Mouse (Mus musculus): ENCODE data around the gene Cd59b.

Gene Cd59b

DNA sequence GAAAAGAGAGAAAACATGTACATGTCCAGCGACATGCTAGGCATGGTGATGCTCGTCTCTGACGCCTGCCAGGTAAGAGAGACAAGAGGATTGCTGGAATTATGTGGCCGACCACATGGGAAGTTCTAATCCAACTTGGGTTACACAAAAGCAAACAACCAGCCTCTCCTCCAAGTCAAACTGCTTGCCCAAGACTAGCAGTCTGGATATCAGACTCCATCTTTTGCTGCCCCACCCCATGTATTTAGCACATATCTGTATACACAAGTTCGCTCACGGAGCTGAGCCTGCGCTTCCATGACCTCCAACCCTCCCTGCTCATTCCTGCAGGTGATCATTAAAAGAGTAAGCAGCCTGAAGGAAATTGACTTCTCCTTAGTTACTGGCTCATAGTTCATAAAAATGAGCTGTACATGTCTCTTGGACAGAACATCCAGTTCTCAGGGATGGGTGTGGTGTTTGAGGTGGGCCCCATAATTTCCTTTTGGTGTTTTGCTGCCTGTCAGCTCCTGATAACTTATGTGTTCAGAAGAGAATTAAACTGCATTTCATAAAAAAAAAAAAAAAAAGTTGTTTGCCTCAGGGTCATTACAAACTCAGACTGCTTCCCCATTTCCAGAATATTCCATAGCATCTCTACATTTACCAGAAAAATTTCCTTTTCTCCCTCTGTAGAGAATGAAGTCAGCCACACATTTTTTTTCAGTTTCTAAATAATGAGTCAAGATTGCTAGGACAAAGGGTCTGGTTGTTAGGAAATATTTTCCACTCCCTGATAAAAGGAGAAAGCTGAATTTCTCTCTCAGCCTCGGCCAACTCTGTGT lies 52.2 kb downstream of the Cd59b start:
- DNase-seq = peak; percentile 26

GRCm38 (mm10) chr2:104122505-104123378 lies 53.1 kb downstream of the Cd59b start, which contains the start of gene A930018P22Rik:
Gene A930018P22Rik, plus strand, starts transcription at chr2:104122769.
- DNase-seq = peak; percentile 94

- no peak for DNase-seq
These were observed 53.9 kb downstream of the Cd59b start for GRCm38 (mm10) chr2:104123540-104123939.

GRCm38 (mm10) chr2:104124071-104124470 lies 54.4 kb downstream of the Cd59b start:
- DNase-seq = no peak

DNA sequence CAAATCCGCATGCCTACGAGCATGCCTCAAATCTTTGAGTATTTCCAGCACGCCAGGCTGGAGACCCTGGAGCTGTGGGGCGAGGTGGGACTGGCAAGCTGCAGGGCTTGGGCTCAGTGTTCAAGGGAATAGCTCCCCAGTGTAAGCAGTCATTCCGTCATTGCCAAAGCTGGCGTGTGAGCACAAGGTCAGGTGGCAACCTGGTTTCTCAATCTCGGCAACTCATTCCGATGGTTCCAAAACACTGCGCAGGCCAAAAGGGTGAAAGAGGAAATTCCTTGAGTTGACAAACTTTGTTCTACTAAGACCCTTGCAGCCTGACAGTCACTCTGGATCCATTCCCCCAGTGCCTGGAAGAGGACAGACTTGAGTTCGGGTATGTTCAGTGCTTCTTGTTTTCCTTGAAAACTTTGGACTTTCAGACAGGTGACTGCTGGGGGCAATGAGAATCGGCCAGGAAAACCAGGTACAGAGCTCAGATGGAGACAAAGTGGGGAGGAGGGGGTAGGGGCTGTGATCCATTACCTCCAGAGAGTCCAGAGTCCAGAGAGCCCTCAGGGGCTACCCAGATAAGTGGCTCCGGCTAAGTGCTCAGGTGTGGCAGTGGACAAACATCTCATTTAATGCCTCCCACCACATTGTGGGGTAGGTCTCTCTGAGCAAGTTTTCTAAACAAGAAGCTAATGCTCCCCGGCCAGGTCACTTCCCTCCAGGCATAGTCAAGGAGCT lies 59.3 kb downstream of the Cd59b start:
- peak; percentile 16 for DNase-seq

- DNase-seq = no peak
These were observed 60.5 kb downstream of the Cd59b start for GRCm38 (mm10) chr2:104130165-104130564.

- DNase-seq = peak; percentile 26
These were observed 61.3 kb downstream of the Cd59b start for GRCm38 (mm10) chr2:104130969-104131368.

GRCm38 (mm10) chr2:104132266-104132859 lies 62.7 kb downstream of the Cd59b start:
- no peak for DNase-seq

DNA sequence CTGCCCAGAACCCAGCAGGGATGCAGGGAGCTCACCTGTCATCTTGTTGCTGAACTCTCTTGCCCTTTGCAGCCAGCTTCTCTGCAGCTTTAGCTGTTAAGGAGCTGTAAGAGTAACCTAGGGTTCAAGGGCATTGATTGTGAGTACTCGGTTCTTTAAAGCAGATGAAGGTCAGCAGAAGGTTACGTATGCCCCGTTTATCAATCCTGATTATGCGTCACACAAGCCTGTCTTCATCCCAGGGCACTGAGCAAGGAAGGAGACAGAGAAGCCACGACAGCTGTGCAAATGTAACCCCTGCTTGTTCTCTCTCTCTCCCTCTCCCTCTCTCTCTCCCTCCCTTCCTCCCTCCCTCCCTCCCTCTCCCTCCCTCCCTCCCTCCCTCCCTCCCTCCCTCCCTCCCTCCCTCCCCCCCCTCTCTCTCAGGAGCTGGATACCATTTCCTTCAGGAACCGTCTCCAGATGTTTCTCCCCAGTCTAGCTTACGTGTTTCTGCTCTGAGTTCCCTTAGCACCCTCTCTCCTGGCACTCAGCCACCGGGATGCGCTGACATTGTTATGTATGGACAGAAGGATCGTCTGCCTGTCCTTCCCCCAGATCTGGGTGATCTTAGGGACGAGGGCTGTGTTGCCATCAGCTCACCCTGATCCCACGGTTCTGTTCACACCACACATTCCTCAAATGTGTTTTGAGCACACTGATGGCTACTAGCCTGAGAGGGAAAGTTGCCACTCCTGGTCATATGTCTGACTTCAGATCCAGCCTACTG lies 63.6 kb downstream of the Cd59b start:
- DNase-seq = no peak

DNA sequence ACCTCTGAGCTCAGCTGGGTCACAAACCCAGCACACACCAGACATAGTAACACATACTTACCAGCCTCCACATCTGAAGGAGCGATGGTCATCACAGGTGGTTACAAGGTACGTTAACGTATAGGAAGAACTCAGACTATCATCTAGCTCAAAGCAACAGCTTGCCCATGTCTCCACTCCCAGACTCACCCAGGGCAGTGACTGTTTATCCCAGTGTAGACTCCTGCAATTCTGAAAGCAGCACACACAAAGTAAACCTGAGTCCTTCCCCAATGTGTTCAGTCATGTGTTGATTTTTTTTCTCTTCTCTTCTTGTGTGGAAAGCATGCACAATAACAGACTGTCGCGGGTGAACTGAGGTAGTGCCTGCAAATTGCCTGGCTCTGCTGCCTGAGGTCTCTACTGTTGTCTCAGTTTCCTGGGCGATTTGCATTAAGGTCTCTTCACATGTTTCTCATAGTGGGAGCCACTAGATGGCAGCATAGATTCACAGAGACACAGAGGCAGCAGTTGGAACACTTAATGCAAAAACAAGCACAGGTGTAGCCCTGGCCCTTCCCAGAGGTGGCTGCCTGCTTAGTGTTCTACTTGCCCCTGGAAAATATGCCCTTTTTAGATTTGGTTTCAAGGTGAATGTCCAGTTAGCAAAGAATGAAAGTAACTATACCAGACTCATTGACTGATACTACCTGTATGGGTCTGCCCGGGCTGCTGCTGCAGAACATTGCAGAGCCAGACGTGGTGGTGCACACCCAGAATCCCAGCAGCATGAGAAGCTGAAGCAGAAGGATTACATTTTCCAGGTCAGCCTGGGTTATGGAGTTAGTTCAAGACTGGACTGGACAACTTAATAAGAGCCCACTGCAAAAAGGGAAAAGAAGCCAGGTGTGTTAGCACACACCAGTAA lies 64.8 kb downstream of the Cd59b start:
- peak; percentile 82 for DNase-seq

DNA sequence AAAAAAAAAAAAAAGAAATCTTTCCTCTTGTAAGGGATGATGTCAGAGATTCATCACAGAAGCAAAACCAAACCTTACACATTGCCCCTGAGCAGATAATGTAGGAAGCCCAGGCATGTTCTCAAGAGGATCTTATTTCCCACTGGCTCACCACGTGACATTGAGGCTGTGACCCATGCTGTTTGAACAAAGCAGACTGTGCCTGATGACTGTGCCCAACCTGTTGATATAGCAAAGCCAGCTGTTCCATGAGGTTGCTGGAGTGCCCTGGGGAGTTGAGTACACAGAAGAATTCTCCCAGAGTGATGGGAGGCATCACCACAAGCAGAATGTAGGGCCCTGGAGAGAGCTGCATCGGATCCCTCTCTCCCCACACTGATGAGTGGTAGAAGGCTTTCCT lies 66.3 kb downstream of the Cd59b start:
- DNase-seq = no peak
